Mouse (Mus musculus): ENCODE data around the gene Gm4737.
"Not testable (repeated sequence)": the region's sequence is repeated elsewhere in the genome, so short reads cannot be mapped to it uniquely, and the experiment has no call there.

DNA sequence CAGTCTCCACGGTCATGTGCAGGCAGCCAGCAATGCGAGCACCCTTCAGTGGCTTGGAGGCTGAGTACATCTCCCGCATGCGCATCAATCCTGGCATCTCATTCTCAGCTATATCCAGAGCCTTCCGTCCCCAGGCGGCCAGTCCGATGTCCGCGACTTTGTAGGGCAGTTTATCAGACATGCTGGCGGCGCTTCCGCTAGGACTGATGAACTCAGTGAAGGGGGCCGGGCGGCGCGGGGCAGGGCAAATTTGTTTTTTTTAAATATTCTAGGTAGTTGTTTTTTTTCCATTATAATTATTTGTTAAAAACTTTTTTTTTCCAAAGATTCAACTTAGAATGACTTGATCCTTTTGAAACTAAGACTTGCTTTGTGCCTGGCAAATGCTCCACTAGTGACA, at the start of gene Gm4737:
- TF ChIP-seq MAFK (IDR thresholded peaks at IDR 0.05; ENCODE audit: insufficient read depth, low read depth, low read length); HCFC1 (IDR thresholded peaks at IDR 0.05; ENCODE audit: borderline replicate concordance, insufficient read depth, low read length); ZNF384 (IDR thresholded peaks at IDR 0.05; ENCODE audit: low read depth, low read length); ZC3H11A (IDR thresholded peaks at IDR 0.05; ENCODE audit: borderline replicate concordance, low read depth, low read length): not testable (repeated sequence)
